Mouse (Mus musculus): ENCODE results near the gene Pnpla1.

GRCm38 (mm10) chr17:28850511-28850910, 7.7 kb upstream of the Pnpla1 start:
- no peak for TF ChIP-seq EP300 (IDR thresholded peaks at IDR 0.05; ENCODE audit: low read length)
- TF ChIP-seq HCFC1 (IDR thresholded peaks at IDR 0.05; ENCODE audit: low read depth, low read length) = no peak
- TF ChIP-seq CTCF (conservative IDR thresholded peaks at IDR 0.05 in 1 of 2, IDR thresholded peaks at IDR 0.05 in 1 of 2; ENCODE audit: low read depth in 2 of 2, low read length in 2 of 2) = no peak
- no peak for TF ChIP-seq ETS1 (conservative IDR thresholded peaks at IDR 0.05; ENCODE audit: low read depth, low read length)

Measured in CH12.LX (cell line).